Mouse (Mus musculus) erythroid progenitor cell, adult 5-6 weeks (primary cell): Measurements from ENCODE around the gene Hnrnpa0. TPM values are rescaled to one million over a fixed set of nuclear protein-coding genes. Genes with fewer than 3 reads are reported as not detected.
A peak's percentile ranks its signal among the peaks of the same experiment; 100 is the strongest.

Experiments used
- ATAC-seq: replicated peaks from 2 replicates; pipeline ENCODE4 v1.8.0; 2016; ENCODE audit warnings: moderate number of reproducible peaks, mild to moderate bottlenecking, moderate TSS enrichment, inconsistent platforms; ENCODE audit not compliant: poor library complexity, low FRiP score, severe bottlenecking
- total RNA-seq, 2 experiments: library from RNA; stranded (forward) in 1 of 2; stranded (reverse) in 1 of 2; fragments of 150-400 nt in 1 of 2; fragments of 186-747, 209-891 nt in 1 of 2; gene quantifications; 2 replicates each; pipeline versions ENCODE4 v1.2.3 to v1.2.4; 2015 to 2017; ENCODE audit warnings: low replicate concordance in 2 of 2

Gene Hnrnpa0
- total RNA-seq, 2 experiments from 2014 or later = 21.2 to 38.1 TPM

GRCm38 (mm10) chr13:58128768-58129671, 664 bp upstream of the Hnrnpa0 start:
- ATAC-seq = peak; percentile 87

GRCm38 (mm10) chr13:58127766-58128361, 492 bp downstream of the Hnrnpa0 start:
- peak; percentile 13 for ATAC-seq

GRCm38 (mm10) chr13:58126862-58127765, 1.2 kb downstream of the Hnrnpa0 start:
- ATAC-seq = no peak

GRCm38 (mm10) chr13:58126126-58126525, 2.2 kb downstream of the Hnrnpa0 start:
- 0 out of 2 replicates have a peak, but pooled peaks have one; percentile 44 for ATAC-seq

GRCm38 (mm10) chr13:58124989-58125388, 3.4 kb downstream of the Hnrnpa0 start:
- ATAC-seq = no peak

- no peak for ATAC-seq
Observed at GRCm38 (mm10) chr13:58124278-58124677, 4.1 kb downstream of the Hnrnpa0 start.

- ATAC-seq = no peak
Observed at GRCm38 (mm10) chr13:58123381-58123780, 5.0 kb downstream of the Hnrnpa0 start.

- ATAC-seq = no peak
Observed at GRCm38 (mm10) chr13:58122786-58123297, 5.5 kb downstream of the Hnrnpa0 start.

GRCm38 (mm10) chr13:58117318-58118017, 10.9 kb downstream of the Hnrnpa0 start:
- peak; percentile 43; the same call in 1 of the 2 replicates for ATAC-seq

GRCm38 (mm10) chr13:58116801-58117200, 11.6 kb downstream of the Hnrnpa0 start:
- no peak for ATAC-seq

GRCm38 (mm10) chr13:58115227-58115626, 13.1 kb downstream of the Hnrnpa0 start:
- no peak for ATAC-seq

- ATAC-seq = no peak
Observed at GRCm38 (mm10) chr13:58113061-58113900, 15.1 kb downstream of the Hnrnpa0 start, which contains the start of gene Klhl3. Klhl3 (minus strand) TSS chr13:58113592.

- no peak for ATAC-seq
Observed at GRCm38 (mm10) chr13:58112601-58113041, 15.7 kb downstream of the Hnrnpa0 start.

GRCm38 (mm10) chr13:58112191-58112590, 16.2 kb downstream of the Hnrnpa0 start:
- ATAC-seq = no peak

- no peak for ATAC-seq
Observed at GRCm38 (mm10) chr13:58111306-58111705, 17.1 kb downstream of the Hnrnpa0 start.

GRCm38 (mm10) chr13:58090643-58091042, 37.7 kb downstream of the Hnrnpa0 start:
- ATAC-seq = no peak

GRCm38 (mm10) chr13:58084396-58084795, 44.0 kb downstream of the Hnrnpa0 start:
- no peak for ATAC-seq

- no peak for ATAC-seq
Observed at GRCm38 (mm10) chr13:58083521-58083920, 44.8 kb downstream of the Hnrnpa0 start.
